Mouse (Mus musculus) heart, embryonic 16.5 days (tissue): ENCODE results near the gene Tspan8. TPM values are rescaled to one million over a fixed set of nuclear protein-coding genes. Genes with fewer than 3 reads are reported as not detected.

Experiments used
- ATAC-seq: fragments of 200-750 bp; cut with Nextera tagmentation; replicated peaks from 2 replicates; pipeline ENCODE4 v1.8.0; 2017; ENCODE audit warnings: moderate number of reproducible peaks; ENCODE audit not compliant: insufficient read depth, low FRiP score; ENCODE audit errors: extremely low read depth
- H3K27ac ChIP-seq: fragments of 300-500 bp; sonication (generic); 2 replicates; pipeline ENCODE4 v1.5.1; 2014; ENCODE audit warnings: mild to moderate bottlenecking, low read length, control low read depth, moderate library complexity
- H3K27me3 ChIP-seq: fragments of 300-500 bp; sonication (generic); 2 replicates; pipeline ENCODE4 v1.6.1; 2014; ENCODE audit warnings: low read length, mixed read lengths; ENCODE audit not compliant: control insufficient read depth, insufficient read depth
- H3K36me3 ChIP-seq: fragments of 300-500 bp; sonication (generic); 2 replicates; pipeline ENCODE4 v1.6.1; 2014; ENCODE audit not compliant: control insufficient read depth, insufficient read depth
- H3K4me1 ChIP-seq: fragments of 300-500 bp; sonication (generic); 2 replicates; pipeline ENCODE4 v1.6.1; 2014; ENCODE audit warnings: low read length, mixed read lengths; ENCODE audit not compliant: control insufficient read depth, insufficient read depth
- H3K4me2 ChIP-seq: fragments of 300-500 bp; sonication (generic); 2 replicates; pipeline ENCODE4 v1.6.1; 2014; ENCODE audit warnings: low read depth, mild to moderate bottlenecking, control low read depth, low read length
- H3K4me3 ChIP-seq: fragments of 300-500 bp; sonication (generic); 2 replicates; pipeline ENCODE4 v1.5.1; 2014; ENCODE audit warnings: mild to moderate bottlenecking, control low read depth, low read length
- H3K9ac ChIP-seq: fragments of 300-500 bp; sonication (generic); 2 replicates; pipeline ENCODE4 v1.6.1; 2014; ENCODE audit warnings: low read length, control low read depth
- H3K9me3 ChIP-seq: fragments of 300-500 bp; sonication (generic); replicated peaks from 2 replicates; pipeline ENCODE4 v1.6.1; 2016; ENCODE audit warnings: low read length; ENCODE audit not compliant: control insufficient read depth
- WGBS: fragments of 180-500 bp; shearing (Covaris S2); extraction: QIAGEN DNeasy Blood & Tissue Kit; methylation state at CpG from one replicate; pipeline ENCODE4 v1.1.7; 2014; 5-methylcytosine and 5-hydroxymethylcytosine counted together
- polyA plus RNA-seq: library from polyadenylated mRNA; unstranded; fragments of >200 nt; fragmentation: Nextera tagmentation; extraction: Ambion mirVana; gene quantifications from 2 replicates; pipeline ENCODE4 v1.2.1, GENCODE M21; 2015

Gene Tspan8
- polyA plus RNA-seq, 1 experiment from 2014 or later = 5.1 TPM

DNA sequence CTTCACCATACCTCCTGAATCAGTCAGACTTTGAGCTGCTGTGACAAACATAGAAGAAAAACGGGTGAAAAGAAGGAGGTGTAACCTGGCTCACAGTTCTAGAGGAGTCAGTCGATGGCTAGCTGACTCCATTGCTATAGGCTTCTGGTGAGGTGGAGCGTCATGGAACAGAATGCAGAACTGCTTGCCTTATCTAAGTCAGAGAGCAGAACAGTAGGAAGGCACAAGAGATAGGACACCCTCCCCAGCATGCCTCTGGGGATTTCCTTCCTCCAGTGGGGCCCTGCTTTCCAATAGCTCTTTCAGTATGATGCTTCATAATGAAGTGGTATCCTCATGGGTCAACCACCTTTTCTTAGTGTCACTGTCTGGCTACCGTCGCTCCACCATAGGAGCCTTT, 66.1 kb downstream of the Tspan8 start:
- WGBS = 82% methylated on average over 5 of the region's 5 CpGs

DNA sequence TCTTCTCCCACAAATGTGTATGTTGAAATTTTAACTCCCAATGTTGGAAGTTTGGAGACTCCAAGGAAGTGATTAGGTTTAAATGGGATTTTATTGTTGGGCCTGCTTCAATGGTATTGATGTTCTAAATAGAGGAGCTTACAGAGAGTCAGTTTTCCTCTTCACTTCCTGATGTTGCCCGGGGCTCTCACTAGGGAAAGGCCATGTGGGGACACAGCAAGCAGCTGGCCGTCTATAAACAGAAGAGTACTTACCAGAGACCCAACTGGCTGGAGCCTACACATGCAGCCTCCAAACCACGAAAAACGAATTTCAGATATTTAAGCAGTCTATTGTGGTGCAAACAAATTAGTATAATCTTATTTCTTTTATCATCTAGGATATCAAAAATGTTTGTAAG, 75.3 kb downstream of the Tspan8 start:
- no peak overlapping the region for H3K4me2 ChIP-seq
- H3K36me3 ChIP-seq = no peaks in the 10 kb centered on the region
- H3K27me3 ChIP-seq = no peaks in the 10 kb centered on the region
- no peak overlapping the region for H3K4me3 ChIP-seq
- ATAC-seq = no peak
- H3K27ac ChIP-seq = no peak overlapping the region
- H3K4me1 ChIP-seq = no peaks in the 10 kb centered on the region; the same call in 1 of the 2 replicates
- H3K9ac ChIP-seq = no peak overlapping the region
- no peaks in the 10 kb centered on the region for H3K9me3 ChIP-seq
- 63% methylated on average over 4 of the region's 4 CpGs for WGBS

More for the DNA sequence above, 66.1 kb downstream of the Tspan8 start:
- no peak for ATAC-seq
- H3K4me1 ChIP-seq = no peaks in the 10 kb centered on the region
- no peak overlapping the region for H3K9ac ChIP-seq
- H3K9me3 ChIP-seq = no peaks in the 10 kb centered on the region
- H3K4me2 ChIP-seq = no peak overlapping the region
- no peaks in the 10 kb centered on the region for H3K36me3 ChIP-seq
- no peaks in the 10 kb centered on the region for H3K27me3 ChIP-seq
- no peak overlapping the region for H3K27ac ChIP-seq
- H3K4me3 ChIP-seq = no peak overlapping the region

DNA sequence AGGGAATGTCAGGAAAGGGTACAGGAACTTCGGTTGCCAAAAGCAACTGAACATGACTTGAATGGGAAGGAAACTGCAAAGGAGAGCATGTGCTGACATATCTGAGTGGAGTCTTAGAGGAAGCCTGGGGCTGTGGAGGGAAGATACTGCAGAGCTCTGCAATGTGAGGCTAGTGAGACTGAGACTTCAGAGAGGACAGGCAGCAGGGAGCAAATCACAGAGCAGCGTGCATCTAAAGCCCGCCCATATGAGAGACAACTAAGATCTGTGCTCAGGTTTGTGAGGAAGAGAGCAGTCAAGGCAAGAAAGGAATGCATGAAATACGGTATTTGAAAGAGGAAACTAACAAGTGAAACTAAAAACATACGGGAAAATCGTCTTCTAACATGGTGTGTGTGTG, 76.3 kb downstream of the Tspan8 start:
- no peak overlapping the region for H3K9ac ChIP-seq
- H3K4me3 ChIP-seq = no peak overlapping the region
- no peak overlapping the region for H3K27ac ChIP-seq
- no peaks in the 10 kb centered on the region for H3K9me3 ChIP-seq
- no peaks in the 10 kb centered on the region for H3K36me3 ChIP-seq
- WGBS = 43% methylated on average over 6 of the region's 6 CpGs
- no peak overlapping the region for H3K4me2 ChIP-seq
- H3K4me1 ChIP-seq = no peaks in the 10 kb centered on the region; the same call in 1 of the 2 replicates
- no peak for ATAC-seq
- H3K27me3 ChIP-seq = no peaks in the 10 kb centered on the region

DNA sequence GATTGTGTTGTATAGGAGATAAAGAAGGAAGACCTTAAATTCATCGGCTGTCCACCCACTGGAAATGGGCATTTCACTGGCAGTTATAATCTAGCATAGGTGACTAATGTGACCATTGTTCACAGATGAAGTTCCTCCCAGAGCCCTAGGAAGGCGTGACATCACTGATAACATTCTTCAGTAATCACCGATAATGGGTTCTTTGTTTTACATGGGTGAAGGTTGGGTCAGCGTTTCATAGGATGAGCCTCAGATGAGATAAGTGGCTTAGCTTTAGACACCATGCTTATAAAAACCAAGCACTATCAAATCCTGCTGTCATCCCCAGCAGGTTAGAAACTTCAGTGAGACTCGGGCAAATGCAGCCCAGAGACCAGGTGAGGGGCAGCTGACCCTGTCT, 77.4 kb downstream of the Tspan8 start:
- Histone ChIP-seq H3K9ac (no peak overlapping the region), H3K36me3 (no peaks in the 10 kb centered on the region), H3K9me3 (no peaks in the 10 kb centered on the region), H3K4me3 (no peak overlapping the region), H3K4me1 (no peaks in the 10 kb centered on the region; the same call in 1 of the 2 replicates), H3K27me3 (no peaks in the 10 kb centered on the region), H3K4me2 (no peak overlapping the region), H3K27ac (no peak overlapping the region)
- no peak for ATAC-seq
- WGBS = 31% methylated on average over 5 of the region's 5 CpGs

DNA sequence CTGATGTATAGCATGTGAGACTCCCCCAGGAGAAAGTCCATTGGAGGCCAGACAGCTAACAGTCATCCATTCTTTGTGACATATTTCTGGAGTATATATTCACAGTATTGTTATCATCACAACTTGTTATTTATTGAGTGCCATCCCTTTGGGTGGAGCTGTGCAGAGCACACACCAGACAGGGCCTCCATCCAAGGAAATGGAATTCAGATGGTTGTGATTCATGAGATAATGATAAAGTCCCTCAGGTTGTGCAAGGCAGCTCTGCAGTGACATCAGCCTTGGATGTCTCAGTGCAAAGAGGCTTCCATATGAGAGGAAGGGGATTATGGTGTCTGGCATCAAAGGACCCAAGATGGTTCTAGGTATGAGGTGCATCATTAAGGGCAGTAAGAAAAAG, 80.1 kb downstream of the Tspan8 start:
- Histone ChIP-seq H3K9me3 (no peaks in the 10 kb centered on the region), H3K4me2 (no peak overlapping the region), H3K4me3 (no peak overlapping the region), H3K9ac (no peak overlapping the region), H3K27ac (no peak overlapping the region), H3K27me3 (no peaks in the 10 kb centered on the region), H3K36me3 (no peaks in the 10 kb centered on the region), H3K4me1 (no peaks in the 10 kb centered on the region; the same call in 1 of the 2 replicates)
- no peak for ATAC-seq

DNA sequence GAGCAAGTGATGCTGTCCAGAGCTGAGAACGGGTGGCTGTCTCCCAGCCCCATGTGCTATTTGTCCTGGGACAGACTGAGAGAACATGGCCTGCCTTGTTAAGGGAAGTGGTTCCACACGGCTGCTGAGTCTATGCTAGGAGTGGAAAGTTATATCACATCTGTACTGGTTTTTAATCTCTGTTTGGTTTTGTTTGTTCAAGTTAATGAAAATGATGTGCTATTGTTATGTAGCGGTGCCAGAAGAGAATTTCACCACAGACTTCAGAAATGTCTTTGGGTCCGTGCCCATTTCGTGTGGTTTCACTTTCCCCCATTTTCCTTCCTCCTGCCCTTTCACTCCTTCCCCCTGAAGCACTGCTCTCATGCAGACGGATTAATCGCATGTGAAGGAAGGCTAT, 80.6 kb downstream of the Tspan8 start:
- Histone ChIP-seq H3K4me3 (no peak overlapping the region), H3K27me3 (no peaks in the 10 kb centered on the region), H3K36me3 (no peaks in the 10 kb centered on the region), H3K9me3 (no peaks in the 10 kb centered on the region), H3K4me2 (no peak overlapping the region), H3K9ac (no peak overlapping the region), H3K4me1 (no peaks in the 10 kb centered on the region; the same call in 1 of the 2 replicates), H3K27ac (no peak overlapping the region)
- WGBS = 50% methylated on average over 7 of the region's 7 CpGs
- ATAC-seq = no peak

Other genes starting within 250 kb of the Tspan8 start
- not detected in 2 replicates for gene A930009A15Rik, start 246.8 kb upstream of the Tspan8 start, polyA plus RNA-seq
- 0.52 and 0.53 TPM in 2 replicates for gene Lgr5, start 229.1 kb upstream of the Tspan8 start, polyA plus RNA-seq
- 0.30 and 0.35 TPM in 2 replicates for gene Ptprr, start 201.4 kb downstream of the Tspan8 start, polyA plus RNA-seq